In genomic region chr15:89421938-89422337, GRCm38 (mm10) we compare ENCODE assay signal across 21 mouse cellular contexts. TPM values are rescaled to one million over a fixed set of nuclear protein-coding genes. Genes with fewer than 3 reads are reported as not detected.
"Had no signal": no experiment of that assay in that cellular context is flagged by ENCODE, and none has a peak within 500 bp of the region (broad histone marks: within the 10 kb centered on the region; RNA-seq: fewer than 3 reads in every experiment).

No protein-coding gene starts in this region.

- DNase-seq: layer of hippocampus, adult 9-11 months; liver; lung, adult 18-20 months; lung, postnatal 10 days; lung, postnatal 36 days; thymus, adult 18-20 months; thymus, postnatal 36 days had no signal

- ATAC-seq: liver, embryonic 12.5 days; midbrain, embryonic 13.5 days; midbrain, embryonic 16.5 days had no signal

RNA-seq across cellular contexts. Expression of gene Gm44502, which starts 7.6 kb away (rescaled TPM):
- polyA plus RNA-seq: kidney, postnatal 0 days; limb, embryonic 10.5 days; limb, embryonic 13.5 days; liver, embryonic 12.5 days; liver, embryonic 15.5 days; lung, embryonic 15.5 days; midbrain, embryonic 10.5 days; midbrain, embryonic 13.5 days; midbrain, embryonic 16.5 days; neural tube, embryonic 13.5 days; stomach, embryonic 16.5 days had no signal

RNA-seq across cellular contexts. Expression of gene Syce3, which starts 11.6 kb away (rescaled TPM):
- polyA plus RNA-seq: kidney, postnatal 0 days; limb, embryonic 10.5 days; limb, embryonic 13.5 days; liver, embryonic 12.5 days; liver, embryonic 15.5 days; lung, embryonic 15.5 days; midbrain, embryonic 10.5 days; midbrain, embryonic 13.5 days; midbrain, embryonic 16.5 days; myocyte; neural tube, embryonic 13.5 days; spleen, adult 2 months; stomach, embryonic 16.5 days; urinary bladder, adult 2 months had no signal
